Mouse (Mus musculus) sigmoid colon, adult 10 weeks (tissue): ENCODE measurements around the gene Vmn2r87. TPM values are rescaled to one million over a fixed set of nuclear protein-coding genes. Genes with fewer than 3 reads are reported as not detected.

ENCODE experiments used
- polyA plus RNA-seq: library from polyadenylated mRNA; stranded (reverse); fragments of 350-450 nt; fragmentation: Illumina TruSeq; extraction: RNeasy Lipid Tissue Mini Kit (QIAGEN cat#74804); gene quantifications from one replicate; pipeline ENCODE4 v1.2.3, GENCODE M21; 2014; ENCODE audit warnings: low read depth, low replicate concordance

Gene Vmn2r87
- not detected for polyA plus RNA-seq

GRCm38 (mm10) chr10:130497296-130497695 lies at the start of gene Vmn2r87:
Gene Vmn2r87, minus strand, starts transcription at chr10:130497396.

GRCm38 (mm10) chr10:130455950-130456349 lies 41.2 kb downstream of the Vmn2r87 start, which contains the start of gene Vmn2r86:
Gene Vmn2r86, minus strand, starts transcription at chr10:130456050.

DNA sequence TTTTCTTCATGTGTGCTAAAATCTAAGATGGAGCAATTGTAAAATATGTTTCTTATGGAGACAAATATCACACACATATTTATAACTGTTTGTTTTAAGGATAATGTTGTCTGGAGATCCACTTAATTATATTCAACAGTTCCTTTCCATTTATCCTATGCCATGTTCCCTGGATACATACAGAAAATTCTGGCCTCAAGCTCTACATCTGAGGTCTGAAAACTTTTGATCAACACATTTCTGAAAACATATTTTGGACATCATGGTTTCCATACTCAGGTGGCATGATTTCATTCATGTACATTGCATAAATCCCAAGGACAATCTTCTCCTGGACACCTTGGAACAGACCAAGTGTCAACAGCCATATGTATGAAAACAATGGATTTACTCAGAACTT lies 67.6 kb downstream of the Vmn2r87 start, which contains the start of gene Vmn2r85:
Gene Vmn2r85, minus strand, starts transcription at position 101 of the 400 bp plus-strand sequence.

Other genes starting within 250 kb of the Vmn2r87 start
- not detected for gene Neurod4, start 217.2 kb downstream of the Vmn2r87 start, polyA plus RNA-seq
- 3.0 TPM for gene Tespa1, start 174.5 kb downstream of the Vmn2r87 start, polyA plus RNA-seq
- not detected for gene Vmn2r84, start 103.1 kb downstream of the Vmn2r87 start, polyA plus RNA-seq
- not detected for gene Vmn2r85, start 67.7 kb downstream of the Vmn2r87 start, polyA plus RNA-seq
- gene Vmn2r86, start 41.3 kb downstream of the Vmn2r87 start, polyA plus RNA-seq = not detected